Mouse (Mus musculus): Measurements from ENCODE around the gene Camsap2. TPM values are rescaled to one million over a fixed set of nuclear protein-coding genes. Genes with fewer than 3 reads are reported as not detected.

Camsap2 gene
- polyA plus RNA-seq, 1 experiment = 7.4 TPM

GRCm38 (mm10) chr1:136381169-136381568 lies 35.3 kb upstream of the Camsap2 start:
- no peaks in the 10 kb centered on the region for H3K79me3 ChIP-seq (ENCODE audit: low read depth)
- TF ChIP-seq MAX (IDR thresholded peaks at IDR 0.05) = no peak
- TF ChIP-seq CEBPB (IDR thresholded peaks at IDR 0.05; ENCODE audit: low read depth) = no peak
- TF ChIP-seq USF1 (IDR thresholded peaks at IDR 0.05; ENCODE audit: low read depth) = no peak
- no peak for TF ChIP-seq CTCF (IDR thresholded peaks at IDR 0.05; ENCODE audit: control insufficient read depth, insufficient read depth, insufficient read length)
- TF ChIP-seq FOSL1 (IDR thresholded peaks at IDR 0.05; ENCODE audit: insufficient read depth, low read length, poor library complexity, severe bottlenecking) = no peak
- no peaks in the 10 kb centered on the region for H3K27me3 ChIP-seq (ENCODE audit: control insufficient read depth, insufficient read depth, insufficient read length)
- no peaks in the 10 kb centered on the region for H3K36me3 ChIP-seq (ENCODE audit: control insufficient read depth, insufficient read depth)
- H3K79me2 ChIP-seq (ENCODE audit: control insufficient read depth, insufficient read depth) = no peaks in the 10 kb centered on the region
- no peak overlapping the region for H3K4me3 ChIP-seq (ENCODE audit: insufficient read depth, poor library complexity, severe bottlenecking)
- H3ac ChIP-seq (ENCODE audit: control insufficient read depth, insufficient read length, low read depth) = no peak overlapping the region

GRCm38 (mm10) chr1:136380606-136381005 lies 34.7 kb upstream of the Camsap2 start:
- TF ChIP-seq FOSL1 (IDR thresholded peaks at IDR 0.05; ENCODE audit: insufficient read depth, low read length, poor library complexity, severe bottlenecking) (no peak), USF1 (IDR thresholded peaks at IDR 0.05; ENCODE audit: low read depth) (no peak), MAX (IDR thresholded peaks at IDR 0.05) (no peak), MYOD1 (IDR thresholded peaks at IDR 0.05; ENCODE audit: control insufficient read depth, insufficient read length, low read depth) (no peak), CEBPB (IDR thresholded peaks at IDR 0.05; ENCODE audit: low read depth) (no peak)
- Histone ChIP-seq H3K36me3 (ENCODE audit: control insufficient read depth, insufficient read depth) (no peaks in the 10 kb centered on the region), H3K79me2 (ENCODE audit: control insufficient read depth, insufficient read depth) (no peaks in the 10 kb centered on the region), H3K79me3 (ENCODE audit: low read depth) (no peaks in the 10 kb centered on the region), H3ac (ENCODE audit: control insufficient read depth, insufficient read length, low read depth) (no peak overlapping the region), H3K27me3 (ENCODE audit: control insufficient read depth, insufficient read depth, insufficient read length) (no peaks in the 10 kb centered on the region), H3K4me3 (ENCODE audit: insufficient read depth, poor library complexity, severe bottlenecking) (no peak overlapping the region)

- Histone ChIP-seq H3K79me3 (ENCODE audit: low read depth) (no peaks in the 10 kb centered on the region), H3K36me3 (ENCODE audit: control insufficient read depth, insufficient read depth) (no peaks in the 10 kb centered on the region), H3K4me3 (ENCODE audit: insufficient read depth, poor library complexity, severe bottlenecking) (no peak overlapping the region), H3K79me2 (ENCODE audit: control insufficient read depth, insufficient read depth) (no peaks in the 10 kb centered on the region), H3K27me3 (ENCODE audit: control insufficient read depth, insufficient read depth, insufficient read length) (no peaks in the 10 kb centered on the region), H3ac (ENCODE audit: control insufficient read depth, insufficient read length, low read depth) (no peak overlapping the region)
- TF ChIP-seq FOSL1 (IDR thresholded peaks at IDR 0.05; ENCODE audit: insufficient read depth, low read length, poor library complexity, severe bottlenecking) (no peak), USF1 (IDR thresholded peaks at IDR 0.05; ENCODE audit: low read depth) (no peak), CEBPB (IDR thresholded peaks at IDR 0.05; ENCODE audit: low read depth) (no peak), MYOD1 (IDR thresholded peaks at IDR 0.05; ENCODE audit: control insufficient read depth, insufficient read length, low read depth) (no peak), MAX (IDR thresholded peaks at IDR 0.05) (no peak), MYOG (IDR thresholded peaks at IDR 0.05; ENCODE audit: control insufficient read depth, extremely low read depth, insufficient read length) (no peak), CTCF (IDR thresholded peaks at IDR 0.05; ENCODE audit: control insufficient read depth, insufficient read depth, insufficient read length) (no peak)
Measured at GRCm38 (mm10) chr1:136380161-136380560, 34.3 kb upstream of the Camsap2 start.

GRCm38 (mm10) chr1:136379261-136379660 lies 33.4 kb upstream of the Camsap2 start:
- Histone ChIP-seq H3K27me3 (ENCODE audit: control insufficient read depth, insufficient read depth, insufficient read length) (no peaks in the 10 kb centered on the region), H3K4me3 (ENCODE audit: insufficient read depth, poor library complexity, severe bottlenecking) (no peak overlapping the region), H3K79me2 (ENCODE audit: control insufficient read depth, insufficient read depth) (no peaks in the 10 kb centered on the region), H3K79me3 (ENCODE audit: low read depth) (no peaks in the 10 kb centered on the region), H3K36me3 (ENCODE audit: control insufficient read depth, insufficient read depth) (no peaks in the 10 kb centered on the region), H3ac (ENCODE audit: control insufficient read depth, insufficient read length, low read depth) (no peak overlapping the region)
- no peak for TF ChIP-seq USF1 (IDR thresholded peaks at IDR 0.05; ENCODE audit: low read depth)
- TF ChIP-seq CEBPB (IDR thresholded peaks at IDR 0.05; ENCODE audit: low read depth) = no peak
- no peak for TF ChIP-seq MYOG (IDR thresholded peaks at IDR 0.05; ENCODE audit: control insufficient read depth, extremely low read depth, insufficient read length)
- TF ChIP-seq FOSL1 (IDR thresholded peaks at IDR 0.05; ENCODE audit: insufficient read depth, low read length, poor library complexity, severe bottlenecking) = no peak
- TF ChIP-seq MAX (IDR thresholded peaks at IDR 0.05) = no peak
- TF ChIP-seq MYOD1 (IDR thresholded peaks at IDR 0.05; ENCODE audit: control insufficient read depth, insufficient read length, low read depth) = no peak
- TF ChIP-seq CTCF (IDR thresholded peaks at IDR 0.05; ENCODE audit: control insufficient read depth, insufficient read depth, insufficient read length) = no peak

- Histone ChIP-seq H3K79me3 (ENCODE audit: low read depth) (no peaks in the 10 kb centered on the region), H3K79me2 (ENCODE audit: control insufficient read depth, insufficient read depth) (no peaks in the 10 kb centered on the region), H3K36me3 (ENCODE audit: control insufficient read depth, insufficient read depth) (no peaks in the 10 kb centered on the region), H3K27me3 (ENCODE audit: control insufficient read depth, insufficient read depth, insufficient read length) (no peaks in the 10 kb centered on the region), H3ac (ENCODE audit: control insufficient read depth, insufficient read length, low read depth) (no peak overlapping the region), H3K4me3 (ENCODE audit: insufficient read depth, poor library complexity, severe bottlenecking) (no peak overlapping the region)
- TF ChIP-seq MYOD1 (IDR thresholded peaks at IDR 0.05; ENCODE audit: control insufficient read depth, insufficient read length, low read depth) (no peak), FOSL1 (IDR thresholded peaks at IDR 0.05; ENCODE audit: insufficient read depth, low read length, poor library complexity, severe bottlenecking) (no peak), CEBPB (IDR thresholded peaks at IDR 0.05; ENCODE audit: low read depth) (no peak), MAX (IDR thresholded peaks at IDR 0.05) (no peak), CTCF (IDR thresholded peaks at IDR 0.05; ENCODE audit: control insufficient read depth, insufficient read depth, insufficient read length) (no peak), USF1 (IDR thresholded peaks at IDR 0.05; ENCODE audit: low read depth) (no peak), MYOG (IDR thresholded peaks at IDR 0.05; ENCODE audit: control insufficient read depth, extremely low read depth, insufficient read length) (no peak)
Measured at GRCm38 (mm10) chr1:136365986-136366385, 20.1 kb upstream of the Camsap2 start.

- no peaks in the 10 kb centered on the region for H3K79me3 ChIP-seq (ENCODE audit: low read depth)
- H3ac ChIP-seq (ENCODE audit: control insufficient read depth, insufficient read length, low read depth) = no peak overlapping the region
- H3K79me2 ChIP-seq (ENCODE audit: control insufficient read depth, insufficient read depth) = no peaks in the 10 kb centered on the region
- H3K36me3 ChIP-seq (ENCODE audit: control insufficient read depth, insufficient read depth) = no peaks in the 10 kb centered on the region
- H3K4me3 ChIP-seq (ENCODE audit: insufficient read depth, poor library complexity, severe bottlenecking) = no peak overlapping the region
- H3K27me3 ChIP-seq (ENCODE audit: control insufficient read depth, insufficient read depth, insufficient read length) = no peaks in the 10 kb centered on the region
- TF ChIP-seq FOSL1 (IDR thresholded peaks at IDR 0.05; ENCODE audit: insufficient read depth, low read length, poor library complexity, severe bottlenecking) = no peak
- TF ChIP-seq MYOD1 (IDR thresholded peaks at IDR 0.05; ENCODE audit: control insufficient read depth, insufficient read length, low read depth) = no peak
- no peak for TF ChIP-seq CTCF (IDR thresholded peaks at IDR 0.05; ENCODE audit: control insufficient read depth, insufficient read depth, insufficient read length)
- TF ChIP-seq MAX (IDR thresholded peaks at IDR 0.05) = no peak
- TF ChIP-seq USF1 (IDR thresholded peaks at IDR 0.05; ENCODE audit: low read depth) = no peak
Measured at GRCm38 (mm10) chr1:136364711-136365110, 18.8 kb upstream of the Camsap2 start.

Measured in C2C12 (cell line).